Mouse (Mus musculus): ENCODE results near the gene Cep55.

Cep55 gene

DNA sequence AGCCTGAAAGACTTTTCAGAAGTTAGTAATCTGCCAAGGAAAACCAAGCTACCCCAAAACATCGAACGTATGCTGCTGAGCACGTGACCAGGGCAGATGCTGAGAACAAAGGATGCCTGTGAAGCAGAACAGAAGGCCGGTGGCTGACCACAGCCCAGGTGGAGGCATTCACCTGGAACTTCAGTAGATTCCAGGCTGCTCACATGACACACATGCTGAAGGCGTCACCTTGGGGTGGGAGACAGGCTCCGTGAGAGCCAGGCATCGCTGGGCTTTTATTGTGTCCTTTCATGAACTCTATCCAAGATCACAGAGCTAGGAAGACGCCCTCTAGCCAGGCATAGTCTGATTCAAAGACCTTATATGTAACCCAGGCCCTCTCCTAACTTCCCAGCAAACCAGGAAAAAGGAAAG, 28.6 kb upstream of the Cep55 start:
- Histone ChIP-seq H3K36me3 (ENCODE audit: insufficient read depth, low read length) (0 out of 2 replicates have a peak, but pooled peaks cover 4% of the 10 kb centered on the region), H3K4me3 (replicated peaks; ENCODE audit: low read length) (peak overlapping the region; percentile 30; the same call in 1 of the 2 replicates), H3K27me3 (ENCODE audit: insufficient read depth, low read length) (no peaks in the 10 kb centered on the region), H3K4me1 (replicated peaks; ENCODE audit: low read depth, low read length) (peaks cover 64% of the 10 kb centered on the region), H3K9me3 (ENCODE audit: low read length) (no peaks in the 10 kb centered on the region)
- no peak for TF ChIP-seq POU5F1 (IDR thresholded peaks at IDR 0.05; ENCODE audit: borderline replicate concordance, low read length)
- TF ChIP-seq CTCF (conservative IDR thresholded peaks at IDR 0.05; ENCODE audit: low read length): no peak
- TF ChIP-seq NANOG (IDR thresholded peaks at IDR 0.05; ENCODE audit: borderline replicate concordance, low read length): no peak

DNA sequence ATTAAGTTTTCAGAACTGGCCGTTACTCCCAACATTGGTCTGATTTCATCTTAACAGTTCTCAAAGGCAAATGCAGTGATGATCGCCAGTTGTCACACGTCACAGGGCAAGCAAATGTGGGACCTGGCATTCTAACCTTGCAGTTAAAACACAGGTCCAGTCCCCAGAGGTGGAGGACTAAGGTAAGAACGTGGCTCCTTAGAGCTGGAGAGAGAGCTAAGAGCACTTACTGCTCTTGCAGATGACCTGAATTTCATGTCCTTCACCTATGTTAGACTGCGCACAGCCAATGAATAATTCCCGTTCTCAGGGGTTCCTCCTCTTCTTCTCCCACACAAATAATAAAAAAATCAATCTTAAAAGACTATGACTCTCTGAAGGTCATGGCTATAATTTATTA, 27.4 kb upstream of the Cep55 start:
- no peak for TF ChIP-seq NANOG (IDR thresholded peaks at IDR 0.05; ENCODE audit: borderline replicate concordance, low read length)
- no peaks in the 10 kb centered on the region for H3K9me3 ChIP-seq (ENCODE audit: low read length)

DNA sequence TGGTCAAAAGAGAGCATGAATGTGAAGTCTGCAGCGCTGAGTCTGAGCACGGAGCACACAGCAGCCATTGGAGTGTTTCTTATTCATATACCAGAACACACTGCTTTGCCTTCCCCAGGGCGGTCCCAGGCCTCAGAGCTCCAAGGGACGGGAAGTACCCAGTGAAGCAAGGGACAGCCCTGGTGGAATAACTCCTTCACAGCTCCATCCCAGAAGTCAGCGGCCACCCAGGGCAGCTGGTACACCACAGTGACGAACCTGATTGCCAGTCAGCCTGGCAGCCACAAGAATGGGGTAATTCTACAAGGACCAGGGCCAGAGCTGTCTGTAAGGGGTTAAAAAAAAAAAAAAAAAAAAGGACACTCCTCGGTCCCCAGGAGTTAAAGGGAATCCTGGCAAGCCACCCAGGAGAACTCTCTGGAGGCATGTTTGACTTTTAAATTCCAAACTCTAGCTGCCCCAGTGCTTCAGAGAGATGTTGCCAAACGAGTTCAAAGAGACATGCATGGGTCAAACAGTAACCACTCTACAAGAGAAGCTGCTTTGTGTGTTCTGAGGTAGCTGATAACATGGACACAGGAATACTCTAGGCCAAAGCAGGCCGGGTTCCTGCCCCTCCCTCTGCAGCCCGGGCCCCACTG, 26.8 kb upstream of the Cep55 start:
- H3K9me3 ChIP-seq (ENCODE audit: low read length): no peaks in the 10 kb centered on the region
- H3K4me3 ChIP-seq (replicated peaks; ENCODE audit: low read length): no peak overlapping the region
- TF ChIP-seq NANOG (IDR thresholded peaks at IDR 0.05; ENCODE audit: borderline replicate concordance, low read length) (no peak), POU5F1 (IDR thresholded peaks at IDR 0.05; ENCODE audit: borderline replicate concordance, low read length) (no peak), CTCF (conservative IDR thresholded peaks at IDR 0.05; ENCODE audit: low read length) (no peak)
- H3K36me3 ChIP-seq (ENCODE audit: insufficient read depth, low read length): 0 out of 2 replicates have a peak, but pooled peaks cover 4% of the 10 kb centered on the region
- no peaks in the 10 kb centered on the region for H3K27me3 ChIP-seq (ENCODE audit: insufficient read depth, low read length)
- peaks cover 72% of the 10 kb centered on the region for H3K4me1 ChIP-seq (replicated peaks; ENCODE audit: low read depth, low read length)

More for the DNA sequence above, 27.4 kb upstream of the Cep55 start:
- Histone ChIP-seq H3K36me3 (ENCODE audit: insufficient read depth, low read length) (0 out of 2 replicates have a peak, but pooled peaks cover 4% of the 10 kb centered on the region), H3K27me3 (ENCODE audit: insufficient read depth, low read length) (no peaks in the 10 kb centered on the region), H3K4me3 (replicated peaks; ENCODE audit: low read length) (no peak overlapping the region), H3K4me1 (replicated peaks; ENCODE audit: low read depth, low read length) (peaks cover 72% of the 10 kb centered on the region)

DNA sequence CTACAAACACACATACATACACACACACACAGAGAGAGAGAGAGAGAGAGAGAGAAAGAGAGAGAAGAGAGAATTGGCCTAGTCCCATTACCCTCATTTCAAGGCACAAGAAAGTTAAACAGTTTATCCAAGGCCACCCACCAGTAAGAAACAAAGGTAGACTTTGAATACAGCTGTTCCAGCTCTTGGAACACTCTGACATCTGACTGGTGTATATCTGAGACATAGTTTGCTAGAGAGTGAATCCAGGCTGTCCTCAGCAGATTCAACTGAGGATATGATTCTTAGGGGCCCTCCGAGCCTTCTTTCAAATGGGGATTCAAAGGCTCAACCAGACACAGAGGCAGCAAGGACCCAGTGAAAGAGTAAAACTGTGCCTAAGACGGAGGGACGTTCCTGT, 25.5 kb upstream of the Cep55 start:
- Histone ChIP-seq H3K36me3 (ENCODE audit: insufficient read depth, low read length) (no peaks in the 10 kb centered on the region), H3K4me1 (replicated peaks; ENCODE audit: low read depth, low read length) (peaks cover 76% of the 10 kb centered on the region), H3K9me3 (ENCODE audit: low read length) (no peaks in the 10 kb centered on the region), H3K27me3 (ENCODE audit: insufficient read depth, low read length) (no peaks in the 10 kb centered on the region), H3K4me3 (replicated peaks; ENCODE audit: low read length) (no peak overlapping the region)
- no peak for TF ChIP-seq POU5F1 (IDR thresholded peaks at IDR 0.05; ENCODE audit: borderline replicate concordance, low read length)
- TF ChIP-seq CTCF (conservative IDR thresholded peaks at IDR 0.05; ENCODE audit: low read length): no peak
- no peak for TF ChIP-seq NANOG (IDR thresholded peaks at IDR 0.05; ENCODE audit: borderline replicate concordance, low read length)

DNA sequence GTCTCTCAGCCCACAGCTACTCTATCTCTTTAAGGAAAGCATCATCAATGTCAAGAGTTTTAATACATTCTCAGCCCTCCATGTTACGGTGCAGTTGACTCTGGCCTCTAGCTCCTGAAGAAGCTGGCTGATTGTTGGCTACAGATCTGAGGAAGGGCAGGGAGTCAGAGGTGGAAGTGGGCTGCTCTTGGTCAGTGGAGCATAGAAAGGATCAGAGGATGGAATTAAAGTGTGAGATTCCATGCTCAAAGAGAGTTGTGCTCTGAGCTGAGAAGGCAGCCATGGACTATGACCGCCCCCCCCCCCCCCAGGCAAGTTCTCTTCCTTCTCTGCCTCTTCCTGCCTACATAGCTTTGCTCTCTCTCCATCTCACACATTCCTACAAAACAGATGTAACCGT, 24.9 kb upstream of the Cep55 start:
- no peak for TF ChIP-seq NANOG (IDR thresholded peaks at IDR 0.05; ENCODE audit: borderline replicate concordance, low read length)
- TF ChIP-seq CTCF (conservative IDR thresholded peaks at IDR 0.05; ENCODE audit: low read length): no peak
- TF ChIP-seq POU5F1 (IDR thresholded peaks at IDR 0.05; ENCODE audit: borderline replicate concordance, low read length): no peak
- Histone ChIP-seq H3K27me3 (ENCODE audit: insufficient read depth, low read length) (no peaks in the 10 kb centered on the region), H3K4me1 (replicated peaks; ENCODE audit: low read depth, low read length) (peaks cover 76% of the 10 kb centered on the region), H3K9me3 (ENCODE audit: low read length) (no peaks in the 10 kb centered on the region), H3K36me3 (ENCODE audit: insufficient read depth, low read length) (no peaks in the 10 kb centered on the region), H3K4me3 (replicated peaks; ENCODE audit: low read length) (no peak overlapping the region)

DNA sequence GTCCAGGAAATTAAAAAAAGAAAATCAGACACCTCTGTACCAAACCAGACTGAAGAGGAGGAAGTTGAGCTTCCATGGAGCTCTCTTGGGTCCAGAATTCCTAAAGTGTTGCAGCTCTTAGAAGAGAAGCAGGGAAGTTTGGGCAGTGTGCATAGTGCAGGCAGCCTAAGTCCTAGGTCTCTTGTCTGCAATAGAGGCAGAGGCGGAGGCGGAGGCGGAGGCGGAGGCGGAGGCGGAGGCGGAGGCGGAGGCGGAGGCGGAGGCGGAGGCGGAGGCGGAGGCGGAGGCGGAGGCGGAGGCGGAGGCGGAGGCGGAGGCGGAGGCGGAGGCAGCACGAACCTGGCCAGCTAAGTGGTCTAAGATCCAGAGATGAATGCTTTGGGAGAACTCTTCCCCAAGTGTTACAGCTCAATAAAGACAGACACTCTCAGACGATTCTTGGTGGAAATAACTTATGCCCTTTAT, 24.1 kb upstream of the Cep55 start:
- TF ChIP-seq POU5F1 (IDR thresholded peaks at IDR 0.05; ENCODE audit: borderline replicate concordance, low read length) (no peak), NANOG (IDR thresholded peaks at IDR 0.05; ENCODE audit: borderline replicate concordance, low read length) (no peak), CTCF (conservative IDR thresholded peaks at IDR 0.05; ENCODE audit: low read length) (no peak)
- Histone ChIP-seq H3K36me3 (ENCODE audit: insufficient read depth, low read length) (no peaks in the 10 kb centered on the region), H3K9me3 (ENCODE audit: low read length) (no peaks in the 10 kb centered on the region), H3K4me3 (replicated peaks; ENCODE audit: low read length) (peak overlapping the region; percentile 32; the same call in 1 of the 2 replicates), H3K4me1 (replicated peaks; ENCODE audit: low read depth, low read length) (peaks cover 75% of the 10 kb centered on the region), H3K27me3 (ENCODE audit: insufficient read depth, low read length) (no peaks in the 10 kb centered on the region)

DNA sequence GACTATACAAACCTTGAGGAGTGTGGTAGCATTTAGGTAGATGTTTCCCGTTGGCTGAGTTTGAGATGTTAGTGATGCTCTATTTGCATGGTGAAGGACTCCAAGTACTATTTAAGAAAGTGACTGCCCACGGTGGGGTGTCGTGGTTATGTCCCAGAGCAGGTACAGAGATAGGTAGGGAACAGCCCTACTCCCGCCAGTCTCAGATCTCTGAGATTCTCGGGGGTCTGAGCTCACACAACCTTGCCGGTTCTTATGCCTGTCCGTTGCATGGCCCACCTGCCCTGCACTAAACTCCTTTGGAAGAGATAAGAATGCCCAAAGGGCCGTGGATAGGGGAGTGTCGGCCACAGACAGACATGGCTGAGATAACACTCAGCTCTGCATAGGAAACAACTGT, 23.7 kb upstream of the Cep55 start:
- H3K36me3 ChIP-seq (ENCODE audit: insufficient read depth, low read length): no peaks in the 10 kb centered on the region
- TF ChIP-seq NANOG (IDR thresholded peaks at IDR 0.05; ENCODE audit: borderline replicate concordance, low read length): no peak
- no peak for TF ChIP-seq CTCF (conservative IDR thresholded peaks at IDR 0.05; ENCODE audit: low read length)
- no peak for TF ChIP-seq POU5F1 (IDR thresholded peaks at IDR 0.05; ENCODE audit: borderline replicate concordance, low read length)
- peaks cover 74% of the 10 kb centered on the region for H3K4me1 ChIP-seq (replicated peaks; ENCODE audit: low read depth, low read length)
- no peaks in the 10 kb centered on the region for H3K27me3 ChIP-seq (ENCODE audit: insufficient read depth, low read length)
- H3K4me3 ChIP-seq (replicated peaks; ENCODE audit: low read length): peak overlapping the region; percentile 32; the same call in 1 of the 2 replicates
- no peaks in the 10 kb centered on the region for H3K9me3 ChIP-seq (ENCODE audit: low read length)

DNA sequence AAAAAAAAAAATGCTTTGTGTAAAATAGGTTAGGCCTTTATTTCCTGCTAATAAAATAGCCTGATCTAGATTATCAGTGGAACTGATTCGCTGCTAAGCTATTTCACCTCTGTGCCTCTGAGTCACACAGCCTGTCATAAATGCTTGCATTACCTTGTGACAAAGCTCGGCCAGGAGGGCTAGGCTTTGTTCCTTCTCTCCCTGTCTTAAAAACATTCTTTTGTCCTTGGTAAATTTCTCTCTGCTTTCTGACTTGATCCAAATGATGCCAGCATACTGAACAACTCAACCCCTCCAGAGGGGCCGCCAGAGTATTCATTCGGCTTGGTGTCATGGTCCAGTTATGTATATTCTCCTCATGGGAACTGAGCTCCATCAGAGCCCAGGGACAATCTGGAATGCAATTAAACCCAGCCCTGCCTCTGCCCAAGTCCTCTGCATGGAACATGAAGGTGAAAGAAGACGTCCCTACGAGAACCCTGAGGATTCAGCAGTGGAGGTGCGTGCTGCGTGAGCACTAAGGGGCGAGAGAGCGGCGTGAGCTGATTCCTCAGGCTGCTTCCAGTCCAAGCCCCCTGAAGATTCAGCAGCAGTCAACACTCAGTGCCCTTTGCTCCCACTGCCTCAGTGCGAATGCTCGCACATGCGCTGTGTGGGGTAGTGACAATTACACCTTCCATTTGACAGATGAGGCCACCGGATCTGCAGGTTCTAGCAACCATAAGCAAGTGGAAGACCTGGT, 21.6 kb upstream of the Cep55 start:
- TF ChIP-seq CTCF (conservative IDR thresholded peaks at IDR 0.05; ENCODE audit: low read length) (no peak), POU5F1 (IDR thresholded peaks at IDR 0.05; ENCODE audit: borderline replicate concordance, low read length) (no peak), NANOG (IDR thresholded peaks at IDR 0.05; ENCODE audit: borderline replicate concordance, low read length) (no peak)
- Histone ChIP-seq H3K4me3 (replicated peaks; ENCODE audit: low read length) (peak overlapping the region; percentile 70), H3K27me3 (ENCODE audit: insufficient read depth, low read length) (no peaks in the 10 kb centered on the region), H3K4me1 (replicated peaks; ENCODE audit: low read depth, low read length) (peaks cover 72% of the 10 kb centered on the region), H3K36me3 (ENCODE audit: insufficient read depth, low read length) (no peaks in the 10 kb centered on the region), H3K9me3 (ENCODE audit: low read length) (no peaks in the 10 kb centered on the region)
